Mouse (Mus musculus) hindbrain, embryonic 13.5 days (tissue): ENCODE results near the gene Podn. TPM values are rescaled to one million over a fixed set of nuclear protein-coding genes. Genes with fewer than 3 reads are reported as not detected.
"Not testable (repeated sequence)": the region's sequence is repeated elsewhere in the genome, so short reads cannot be mapped to it uniquely, and the experiment has no call there.

ENCODE experiments used
- ATAC-seq: fragments of 200-750 bp; cut with Nextera tagmentation; 2 replicates; pipeline ENCODE4 v1.8.0; 2017; ENCODE audit warnings: moderate TSS enrichment; ENCODE audit not compliant: low FRiP score
- H3K27ac ChIP-seq: fragments of 300-500 bp; sonication (generic); 2 replicates; pipeline ENCODE4 v1.5.1; 2015; ENCODE audit warnings: inconsistent platforms, mild to moderate bottlenecking, moderate library complexity
- H3K27me3 ChIP-seq: fragments of 300-500 bp; sonication (generic); 2 replicates; pipeline ENCODE4 v1.6.1; 2015; ENCODE audit warnings: mild to moderate bottlenecking, inconsistent platforms
- H3K36me3 ChIP-seq: fragments of 300-500 bp; sonication (generic); 2 replicates; pipeline ENCODE4 v1.6.1; 2015; ENCODE audit warnings: mild to moderate bottlenecking, inconsistent platforms
- H3K4me1 ChIP-seq: fragments of 300-500 bp; sonication (generic); replicated peaks from 2 replicates; pipeline ENCODE4 v1.6.1; 2015; ENCODE audit warnings: inconsistent platforms
- H3K4me2 ChIP-seq: fragments of 300-500 bp; sonication (generic); 2 replicates; pipeline ENCODE4 v1.6.1; 2015; ENCODE audit warnings: inconsistent platforms, mild to moderate bottlenecking, moderate library complexity
- H3K4me3 ChIP-seq: fragments of 300-500 bp; sonication (generic); 2 replicates; pipeline ENCODE4 v1.5.1; 2015; ENCODE audit warnings: mild to moderate bottlenecking, inconsistent platforms
- H3K9ac ChIP-seq: fragments of 300-500 bp; sonication (generic); 2 replicates; pipeline ENCODE4 v1.6.1; 2015; ENCODE audit warnings: mild to moderate bottlenecking, inconsistent platforms
- H3K9me3 ChIP-seq: fragments of 300-500 bp; sonication (generic); 2 replicates; pipeline ENCODE4 v1.6.1; 2016; ENCODE audit warnings: inconsistent platforms
- WGBS: fragments of 180-500 bp; shearing (Covaris S2); methylation state at CpG from one replicate; pipeline ENCODE4 v1.1.7; 2015; 5-methylcytosine and 5-hydroxymethylcytosine counted together
- polyA plus RNA-seq: library from polyadenylated mRNA; unstranded; fragments of >200 nt; fragmentation: Nextera tagmentation; extraction: Ambion mirVana; gene quantifications from 2 replicates; pipeline ENCODE4 v1.2.1, GENCODE M21; 2015

Podn gene
- polyA plus RNA-seq = 0.13 and 0.18 TPM in 2 replicates

GRCm38 (mm10) chr4:108096345-108096744, at the start of gene Podn:
Gene Podn, minus strand, starts transcription at chr4:108096445.
- ATAC-seq = no peak
- peaks cover 17% of the 10 kb centered on the region; the same call in 1 of the 2 replicates for H3K36me3 ChIP-seq
- no peak within 1 kb of the TSS for H3K27ac ChIP-seq
- H3K4me3 ChIP-seq = no peak within 1 kb of the TSS
- H3K9ac ChIP-seq = no peak within 1 kb of the TSS
- H3K9me3 ChIP-seq = no peaks in the 10 kb centered on the region
- no peaks in the 10 kb centered on the region for H3K4me1 ChIP-seq
- WGBS = 86% methylated on average over 4 of the region's 4 CpGs
- H3K4me2 ChIP-seq = no peak within 1 kb of the TSS
- no peaks in the 10 kb centered on the region for H3K27me3 ChIP-seq

DNA sequence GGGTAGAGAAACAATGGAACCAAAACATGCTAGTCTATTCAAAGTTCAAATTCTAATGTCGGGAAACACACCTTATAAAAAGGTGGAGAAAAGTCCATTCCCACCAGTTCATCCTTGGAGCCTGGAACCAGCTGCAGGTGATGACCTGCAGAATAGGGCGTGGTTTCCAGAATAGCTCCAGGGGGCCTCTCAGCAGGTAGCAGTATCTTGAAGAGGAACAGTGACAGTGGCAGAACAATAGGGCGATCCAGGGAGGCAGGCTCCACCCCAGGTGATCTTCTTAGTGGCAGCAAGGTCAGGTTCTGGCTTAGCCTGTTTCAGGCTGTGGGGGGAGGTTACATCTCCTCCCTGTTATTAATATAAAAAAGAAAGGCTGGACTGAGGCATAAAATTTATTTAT, 49.3 kb upstream of the Podn start:
- H3K4me1 ChIP-seq, H3K4me2 ChIP-seq, ATAC-seq, H3K9me3 ChIP-seq, H3K36me3 ChIP-seq, H3K4me3 ChIP-seq, H3K27ac ChIP-seq, H3K27me3 ChIP-seq, H3K9ac ChIP-seq: not testable (repeated sequence)
- WGBS = 33% methylated on average over 3 of the region's 3 CpGs

DNA sequence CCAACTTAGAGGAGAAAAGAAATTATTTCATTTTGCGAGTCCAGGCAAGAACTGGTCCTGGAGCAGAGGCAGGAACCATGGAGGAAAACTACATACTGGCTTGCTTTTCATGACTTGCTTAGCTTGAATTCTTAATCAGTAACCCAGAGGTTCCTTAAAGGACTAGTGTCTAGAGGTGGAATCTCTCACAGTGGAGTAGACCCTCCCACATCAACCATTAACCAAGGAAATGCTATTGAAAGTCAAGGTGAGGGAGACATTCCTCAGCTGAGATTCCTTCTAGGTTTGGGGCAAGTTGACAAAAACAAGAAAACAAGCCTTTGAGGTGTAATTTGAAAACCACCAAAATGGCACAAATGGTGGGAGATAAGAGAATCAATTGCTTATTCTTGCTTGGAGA, 48.6 kb upstream of the Podn start, which contains the start of gene Scp2:
TSS of gene Scp2 (minus strand) at position 119 of the 400 bp plus-strand sequence.
- Histone ChIP-seq H3K9me3 (no peaks in the 10 kb centered on the region), H3K4me3 (no peak within 1 kb of the TSS), H3K27ac (no peak within 1 kb of the TSS), H3K4me2 (no peak within 1 kb of the TSS), H3K27me3 (no peaks in the 10 kb centered on the region), H3K36me3 (no peaks in the 10 kb centered on the region), H3K9ac (no peak within 1 kb of the TSS), H3K4me1 (no peaks in the 10 kb centered on the region)
- WGBS = 97% methylated on average over 1 of the region's 1 CpGs
- ATAC-seq = no peak

GRCm38 (mm10) chr4:108143778-108144177, 47.5 kb upstream of the Podn start:
- no peak overlapping the region for H3K4me2 ChIP-seq
- H3K27ac ChIP-seq = no peak overlapping the region
- no peaks in the 10 kb centered on the region for H3K9me3 ChIP-seq
- no peak overlapping the region for H3K4me3 ChIP-seq
- no peak for ATAC-seq
- H3K4me1 ChIP-seq = no peaks in the 10 kb centered on the region
- H3K9ac ChIP-seq = no peak overlapping the region
- H3K36me3 ChIP-seq = no peaks in the 10 kb centered on the region
- H3K27me3 ChIP-seq = no peaks in the 10 kb centered on the region

DNA sequence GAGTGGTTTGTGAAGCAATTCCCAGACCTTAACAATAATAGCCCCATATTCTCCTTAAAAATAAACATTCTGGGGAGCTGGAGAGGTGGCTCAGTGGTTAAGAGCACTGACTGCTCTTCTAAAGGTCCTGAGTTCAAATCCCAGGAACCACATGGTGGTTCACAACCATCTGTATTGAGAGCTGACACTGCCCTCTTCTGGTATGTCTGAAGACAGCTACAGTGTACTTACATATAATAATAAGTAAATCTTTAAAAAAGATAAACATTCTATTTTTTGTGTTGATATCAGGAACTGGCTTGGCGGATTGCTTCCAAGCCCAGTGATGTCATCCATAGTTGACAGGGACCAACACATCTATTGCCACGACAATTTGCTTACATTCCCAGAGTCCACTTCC, 46.9 kb upstream of the Podn start:
- H3K4me1 ChIP-seq, H3K4me2 ChIP-seq, H3K27me3 ChIP-seq, H3K9me3 ChIP-seq, H3K36me3 ChIP-seq, H3K4me3 ChIP-seq, H3K27ac ChIP-seq, H3K9ac ChIP-seq, ATAC-seq: not testable (repeated sequence)
- WGBS = 90% methylated on average over 2 of the region's 2 CpGs

- no peaks in the 10 kb centered on the region for H3K27me3 ChIP-seq
- no peak overlapping the region for H3K27ac ChIP-seq
- no peak for ATAC-seq
- H3K4me3 ChIP-seq = no peak overlapping the region
- no peaks in the 10 kb centered on the region for H3K9me3 ChIP-seq
- WGBS = 88% methylated on average over 5 of the region's 5 CpGs
- H3K4me1 ChIP-seq = no peaks in the 10 kb centered on the region
- no peaks in the 10 kb centered on the region for H3K36me3 ChIP-seq
- no peak overlapping the region for H3K4me2 ChIP-seq
- no peak overlapping the region for H3K9ac ChIP-seq
Measured at GRCm38 (mm10) chr4:108136938-108137337, 40.7 kb upstream of the Podn start.

- H3K36me3 ChIP-seq = no peaks in the 10 kb centered on the region
- no peaks in the 10 kb centered on the region for H3K27me3 ChIP-seq
- H3K4me2 ChIP-seq = no peak overlapping the region
- no peak overlapping the region for H3K4me3 ChIP-seq
- ATAC-seq = no peak
- 92% methylated on average over 3 of the region's 3 CpGs for WGBS
- H3K4me1 ChIP-seq = no peaks in the 10 kb centered on the region
- H3K9me3 ChIP-seq = no peaks in the 10 kb centered on the region
- H3K9ac ChIP-seq = no peak overlapping the region
- H3K27ac ChIP-seq = no peak overlapping the region
Measured at GRCm38 (mm10) chr4:108130452-108130851, 34.2 kb upstream of the Podn start.

GRCm38 (mm10) chr4:108128339-108128738, 32.1 kb upstream of the Podn start:
- no peak overlapping the region for H3K4me2 ChIP-seq
- ATAC-seq = no peak
- no peaks in the 10 kb centered on the region for H3K4me1 ChIP-seq
- H3K4me3 ChIP-seq = no peak overlapping the region
- WGBS = 88% methylated on average over 2 of the region's 2 CpGs
- no peak overlapping the region for H3K27ac ChIP-seq
- no peaks in the 10 kb centered on the region for H3K27me3 ChIP-seq
- H3K9ac ChIP-seq = no peak overlapping the region
- no peaks in the 10 kb centered on the region for H3K9me3 ChIP-seq
- no peaks in the 10 kb centered on the region for H3K36me3 ChIP-seq

GRCm38 (mm10) chr4:108127516-108127915, 31.3 kb upstream of the Podn start:
- Histone ChIP-seq H3K4me3 (no peak overlapping the region), H3K4me1 (no peaks in the 10 kb centered on the region), H3K36me3 (no peaks in the 10 kb centered on the region), H3K9ac (no peak overlapping the region), H3K27me3 (no peaks in the 10 kb centered on the region), H3K9me3 (no peaks in the 10 kb centered on the region), H3K4me2 (no peak overlapping the region), H3K27ac (no peak overlapping the region)
- WGBS = 91% methylated on average over 5 of the region's 5 CpGs
- no peak for ATAC-seq

DNA sequence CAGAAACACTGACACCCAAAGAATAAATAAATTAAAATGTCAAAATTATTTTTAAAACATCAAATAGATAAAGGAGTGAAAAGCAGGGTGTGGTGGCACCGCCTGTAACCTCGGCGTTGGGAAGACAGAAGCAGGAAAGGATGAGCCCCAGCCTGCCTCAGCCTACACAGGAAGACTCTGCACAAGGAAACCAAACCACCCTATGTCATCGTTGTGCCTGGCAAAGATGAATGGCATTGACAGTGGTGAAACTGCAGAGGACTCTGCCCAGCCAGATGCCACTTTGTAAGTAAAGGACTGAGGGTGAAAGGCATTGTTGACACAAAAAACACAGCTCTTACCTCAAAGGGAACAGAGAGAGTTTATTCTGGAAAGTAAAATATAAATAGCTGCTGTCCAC, 30.0 kb upstream of the Podn start:
- no peak overlapping the region for H3K4me2 ChIP-seq
- no peaks in the 10 kb centered on the region for H3K36me3 ChIP-seq
- no peak for ATAC-seq
- no peaks in the 10 kb centered on the region for H3K27me3 ChIP-seq
- WGBS = 89% methylated on average over 4 of the region's 4 CpGs
- no peak overlapping the region for H3K9ac ChIP-seq
- no peaks in the 10 kb centered on the region for H3K4me1 ChIP-seq
- H3K4me3 ChIP-seq = no peak overlapping the region
- H3K9me3 ChIP-seq = no peaks in the 10 kb centered on the region
- no peak overlapping the region for H3K27ac ChIP-seq

DNA sequence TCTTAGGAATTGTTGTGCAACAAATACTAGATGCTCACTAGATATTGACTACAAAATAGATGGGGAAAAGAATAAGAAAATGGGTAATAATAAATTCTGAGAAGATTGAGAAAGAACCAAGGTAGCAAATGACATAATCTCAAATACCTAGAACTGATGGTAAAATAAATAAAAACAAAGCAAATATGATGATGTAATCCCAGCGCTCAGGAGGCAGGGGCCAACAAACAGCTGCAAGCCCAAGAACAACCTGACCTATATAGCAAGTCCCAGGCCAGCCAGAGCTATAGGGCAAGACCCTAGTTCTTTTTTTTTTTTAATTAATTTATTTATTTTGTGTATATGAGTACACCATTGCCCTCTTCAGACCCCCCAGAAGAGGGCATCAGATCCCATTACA, 27.9 kb upstream of the Podn start:
- Histone ChIP-seq H3K4me2 (no peak overlapping the region), H3K9ac (no peak overlapping the region), H3K27ac (no peak overlapping the region), H3K27me3 (no peaks in the 10 kb centered on the region), H3K36me3 (no peaks in the 10 kb centered on the region), H3K4me3 (no peak overlapping the region), H3K9me3 (no peaks in the 10 kb centered on the region), H3K4me1 (no peaks in the 10 kb centered on the region)
- 85% methylated on average over 1 of the region's 1 CpGs for WGBS
- ATAC-seq = no peak

- 12% methylated on average over 45 of the region's 45 CpGs for WGBS
- peak overlapping the region; percentile 59 for H3K4me2 ChIP-seq
- ATAC-seq = peak; percentile 94
- H3K9me3 ChIP-seq = no peaks in the 10 kb centered on the region
- no peaks in the 10 kb centered on the region for H3K36me3 ChIP-seq
- H3K27ac ChIP-seq = peak overlapping the region; percentile 56
- H3K4me1 ChIP-seq = 0 out of 2 replicates have a peak, but pooled peaks cover 3% of the 10 kb centered on the region
- peak overlapping the region; percentile 77 for H3K9ac ChIP-seq
- peak overlapping the region; percentile 58 for H3K4me3 ChIP-seq
- no peaks in the 10 kb centered on the region for H3K27me3 ChIP-seq
Measured at GRCm38 (mm10) chr4:108117924-108118876, 22.0 kb upstream of the Podn start.

DNA sequence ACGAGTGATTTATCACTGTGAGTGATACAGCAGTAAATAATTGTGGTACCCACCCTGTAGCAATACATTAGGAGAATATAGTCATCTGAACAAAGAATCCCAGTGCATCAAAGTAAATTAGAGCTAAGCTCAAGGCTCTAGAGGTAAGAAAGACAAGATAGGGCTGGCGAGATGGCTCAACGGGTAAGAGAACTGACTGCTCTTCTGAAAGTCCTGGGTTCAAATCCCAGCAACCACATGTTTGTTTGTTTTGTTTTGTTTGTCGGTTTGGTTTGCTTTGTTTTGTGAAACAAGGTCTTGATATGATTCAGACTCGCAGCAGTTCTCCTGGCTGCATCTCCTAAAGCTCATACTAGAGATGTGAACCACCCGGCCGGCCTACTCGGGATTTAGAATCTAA, 21.2 kb upstream of the Podn start:
- Histone ChIP-seq H3K9me3 (no peaks in the 10 kb centered on the region), H3K4me3 (no peak overlapping the region; the same call in 1 of the 2 replicates), H3K9ac (no peak overlapping the region), H3K27ac (no peak overlapping the region), H3K27me3 (no peaks in the 10 kb centered on the region), H3K4me2 (no peak overlapping the region), H3K4me1 (0 out of 2 replicates have a peak, but pooled peaks cover 3% of the 10 kb centered on the region), H3K36me3 (no peaks in the 10 kb centered on the region)
- WGBS = 92% methylated on average over 8 of the region's 8 CpGs
- ATAC-seq = no peak
